Mouse (Mus musculus): ENCODE data around the gene Sowahd.
"Not testable (repeated sequence)": the region's sequence is repeated elsewhere in the genome, so short reads cannot be mapped to it uniquely, and the experiment has no call there.

Sowahd gene

GRCm38 (mm10) chrX:37048066-37048889 lies at the start of gene Sowahd:
Sowahd (plus strand) TSS chrX:37048845.
- DNase-seq (ENCODE audit: low read depth, low spot score), result no peak

DNA sequence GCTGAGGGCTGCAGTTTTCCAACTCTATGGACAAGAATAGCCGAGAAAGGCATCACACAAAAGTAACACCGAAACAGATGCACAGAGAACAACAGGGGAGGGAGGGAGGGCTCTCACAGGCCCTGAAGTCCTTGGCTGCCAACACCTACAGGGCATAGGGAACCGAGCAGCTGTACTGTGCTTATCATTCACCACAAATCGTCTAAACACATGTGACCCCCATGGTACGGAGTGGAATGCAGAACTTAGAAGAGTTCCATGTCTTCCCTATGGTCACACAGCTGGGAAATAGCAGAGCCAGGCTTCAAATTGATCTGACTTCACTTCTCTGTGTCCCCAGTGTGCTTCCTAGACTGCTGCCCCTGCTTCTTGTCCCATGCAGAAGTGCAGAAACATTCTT lies 34.8 kb upstream of the Sowahd start:
- DNase-seq (ENCODE audit: low read depth, low spot score), result no peak

DNA sequence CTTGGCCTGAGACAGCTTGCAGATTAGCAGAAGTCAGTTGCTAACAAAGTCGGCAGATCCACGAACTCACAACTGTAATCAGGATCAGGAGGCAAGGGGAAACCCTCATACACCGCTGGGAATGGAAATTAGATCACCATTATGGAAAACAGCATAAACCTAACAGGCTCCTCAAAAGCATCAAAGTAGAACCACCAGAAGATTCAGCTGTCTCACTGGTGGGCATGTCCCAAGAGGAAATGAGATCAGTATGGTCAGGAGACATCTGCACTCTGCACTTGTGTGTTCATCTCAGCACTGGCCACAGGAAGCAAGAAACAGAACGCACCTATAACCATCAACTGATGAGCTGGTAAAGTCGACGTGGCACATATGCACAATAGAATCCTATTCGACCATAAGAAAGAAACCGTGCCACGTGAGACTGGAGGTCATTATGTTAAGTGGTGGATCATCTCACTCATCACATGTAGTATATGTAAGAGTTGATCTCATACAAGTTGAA lies 30.4 kb upstream of the Sowahd start:
- DNase-seq (ENCODE audit: low read depth, low spot score), result no peak

DNA sequence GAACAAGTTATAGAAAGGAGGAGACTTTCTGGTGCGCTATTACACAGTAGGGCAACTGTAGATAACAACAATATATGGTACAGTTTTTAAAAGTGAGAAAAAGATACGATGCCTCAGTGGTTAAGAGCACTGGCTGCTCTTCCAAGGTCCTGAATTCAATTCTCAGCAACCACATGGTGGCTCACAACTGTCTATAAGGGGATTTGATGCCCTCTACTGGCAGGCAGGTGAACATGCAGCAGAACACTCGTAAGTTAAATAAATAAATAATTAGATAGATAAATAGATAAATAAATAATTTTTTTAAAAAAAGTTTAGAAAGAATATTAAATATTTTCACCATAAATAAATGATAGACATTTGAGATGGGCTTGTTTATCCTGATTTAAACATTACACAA lies 29.6 kb upstream of the Sowahd start:
- no peak for DNase-seq (ENCODE audit: low read depth, low spot score)

- peak; percentile 31 for DNase-seq (ENCODE audit: low read depth, low spot score)
These were observed 26.0 kb upstream of the Sowahd start for GRCm38 (mm10) chrX:37022690-37023089.

GRCm38 (mm10) chrX:37023652-37024309 lies 24.9 kb upstream of the Sowahd start:
- no peak for DNase-seq (ENCODE audit: low read depth, low spot score)

DNA sequence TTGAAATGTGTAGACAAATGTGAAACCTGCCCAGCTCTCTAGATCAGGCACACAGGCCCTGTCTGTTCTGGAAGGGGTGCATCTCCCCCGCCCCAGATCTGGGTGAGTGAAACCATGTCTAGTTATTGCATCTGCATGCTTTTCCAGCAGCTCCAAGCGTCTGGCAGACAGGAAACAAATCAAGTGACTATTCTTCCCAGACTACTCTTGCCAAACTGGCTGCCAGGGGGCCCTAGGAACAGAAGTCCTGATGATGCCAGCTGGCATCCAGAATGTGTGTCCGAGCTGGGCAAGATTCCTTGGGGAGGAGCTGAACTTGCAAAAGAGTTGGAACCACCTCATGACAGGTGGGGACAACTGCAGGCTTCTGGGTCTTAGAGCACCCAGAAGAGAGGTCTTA lies 20.3 kb upstream of the Sowahd start:
- no peak for DNase-seq (ENCODE audit: low read depth, low spot score)

DNA sequence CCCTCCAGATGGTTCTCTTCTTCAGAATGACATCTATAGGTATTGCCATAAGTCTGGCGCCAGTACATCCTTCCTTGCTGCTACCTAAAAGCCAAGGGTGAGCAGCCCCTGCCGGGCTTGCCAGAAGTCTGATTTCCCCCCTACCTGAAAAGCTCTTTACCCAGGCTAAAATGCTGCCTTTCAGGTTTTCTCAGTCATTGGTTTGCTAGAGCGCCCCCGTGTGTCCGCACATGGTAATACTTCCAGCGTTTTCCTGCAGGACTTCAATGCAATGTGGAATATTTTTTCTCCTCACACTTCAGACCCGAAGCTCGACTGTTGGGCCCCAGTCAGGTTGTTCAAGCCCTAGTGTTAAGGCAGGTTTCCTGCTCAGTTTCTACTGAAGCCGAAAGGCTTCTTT lies 5.9 kb upstream of the Sowahd start:
- no peak for DNase-seq (ENCODE audit: low read depth, low spot score)

GRCm38 (mm10) chrX:37048890-37049823 lies 512 bp downstream of the Sowahd start:
- no peak for DNase-seq (ENCODE audit: low read depth, low spot score)

DNA sequence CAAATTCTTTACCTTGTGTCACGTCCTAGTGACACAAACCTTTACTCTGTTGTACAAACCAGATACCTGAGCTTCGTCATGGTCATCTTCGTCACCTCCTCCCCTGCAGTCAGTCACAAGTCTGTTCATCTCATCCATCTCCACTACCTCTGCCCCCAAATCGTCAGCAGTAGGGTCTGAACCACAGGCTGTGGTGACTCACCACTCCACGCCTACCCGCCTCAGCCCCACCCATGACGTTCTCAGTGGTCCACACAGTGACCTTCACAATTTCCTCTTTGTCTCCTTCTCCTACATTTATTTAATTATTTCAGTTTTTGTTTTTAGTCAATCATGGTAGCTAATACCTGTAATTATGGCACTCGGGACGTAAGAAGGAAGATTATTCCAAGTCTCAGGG lies 15.3 kb downstream of the Sowahd start:
- DNase-seq (ENCODE audit: low read depth, low spot score), result no peak

- no peak for DNase-seq (ENCODE audit: low read depth, low spot score)
These were observed 18.7 kb downstream of the Sowahd start for GRCm38 (mm10) chrX:37067299-37067698.

DNA sequence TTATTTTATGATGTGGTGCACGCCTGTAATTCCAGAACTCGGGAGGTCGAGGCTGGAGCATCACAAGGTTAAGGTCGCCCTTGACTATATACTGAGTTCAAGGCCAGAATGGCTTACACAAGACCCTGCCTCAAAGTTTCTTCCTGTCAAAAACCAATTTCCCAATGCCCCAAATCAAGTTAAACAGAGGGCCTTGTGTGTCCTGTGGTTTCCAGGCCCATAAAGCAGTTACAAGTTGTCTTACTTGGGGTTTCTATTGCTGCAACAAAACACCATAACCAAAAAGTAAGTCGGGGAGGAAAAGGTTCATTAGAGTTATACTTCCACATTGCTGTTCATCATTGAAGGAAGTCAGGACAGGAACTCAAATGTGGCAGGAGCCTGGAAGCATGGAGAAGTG lies 20.1 kb downstream of the Sowahd start:
- no peak for DNase-seq (ENCODE audit: low read depth, low spot score)

DNA sequence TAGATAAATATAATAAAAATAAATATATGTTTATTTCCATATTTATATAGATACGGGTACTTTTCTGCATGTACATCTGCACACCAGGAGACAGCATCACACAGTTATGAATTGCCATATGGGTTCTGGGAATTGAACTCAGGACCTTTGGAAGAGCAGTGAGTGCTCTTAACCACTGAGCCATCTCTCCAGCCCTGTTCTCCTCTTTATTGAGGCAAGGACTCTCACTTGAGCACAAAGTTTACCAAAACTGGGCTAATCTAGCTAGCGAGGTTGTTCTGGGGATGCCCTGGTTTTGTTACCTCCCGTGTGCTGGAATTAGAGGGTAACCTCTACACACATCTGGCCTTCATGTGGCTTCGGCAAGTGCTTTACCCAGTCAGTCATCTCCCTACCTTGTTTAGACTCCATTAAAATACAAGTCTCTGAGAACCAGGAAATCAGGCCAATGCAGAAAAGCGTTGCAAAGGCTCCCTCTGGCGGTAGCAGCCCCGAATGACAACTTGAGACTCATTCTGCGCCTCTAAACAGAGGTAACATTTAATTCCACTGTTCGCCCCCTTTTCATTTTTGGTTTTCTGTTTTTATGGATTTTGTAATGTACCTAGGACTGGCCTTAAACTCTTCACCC lies 25.7 kb downstream of the Sowahd start:
- DNase-seq (ENCODE audit: low read depth, low spot score), result peak; percentile 41

DNA sequence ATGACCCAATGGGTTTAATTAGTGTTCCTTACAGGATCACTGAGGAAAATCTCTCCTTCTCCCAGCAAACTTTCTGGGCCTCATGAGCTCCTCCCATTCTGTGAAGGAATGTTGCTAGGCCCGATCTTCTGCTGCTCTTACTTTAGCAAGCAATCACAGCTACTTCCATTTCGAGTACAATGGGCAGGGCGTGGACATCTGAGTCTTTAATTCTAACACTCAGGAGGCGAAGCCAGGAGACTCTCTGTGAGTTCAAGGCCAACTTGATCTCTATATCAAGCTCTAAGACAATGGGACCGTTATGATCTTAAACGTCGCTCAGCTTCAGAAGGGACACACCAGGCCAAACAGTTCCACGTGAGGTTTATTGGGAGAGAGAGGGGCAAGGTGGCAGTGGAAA lies 28.0 kb downstream of the Sowahd start:
- no peak for DNase-seq (ENCODE audit: low read depth, low spot score)

GRCm38 (mm10) chrX:37080345-37080744 lies 31.7 kb downstream of the Sowahd start:
- not testable (repeated sequence) for DNase-seq (ENCODE audit: low read depth, low spot score)

DNA sequence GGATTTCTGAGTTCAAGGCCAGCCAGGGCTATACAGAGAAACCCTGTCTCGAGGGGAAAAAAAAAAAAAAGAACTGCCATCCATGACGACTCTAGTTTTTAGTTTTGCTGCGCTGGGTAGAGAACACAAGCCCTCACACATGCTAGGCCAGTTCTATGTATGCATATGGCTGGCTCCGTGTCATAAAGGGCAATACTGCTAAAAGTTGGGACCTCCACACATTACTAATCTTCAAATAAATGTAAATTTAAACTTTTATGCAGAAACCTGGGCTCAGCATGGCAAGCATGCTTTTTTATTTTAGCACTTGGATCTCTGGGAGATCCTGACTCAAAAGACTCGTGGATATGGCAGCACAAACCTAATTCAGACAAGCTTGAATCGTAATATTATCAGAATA lies 32.5 kb downstream of the Sowahd start:
- no peak for DNase-seq (ENCODE audit: low read depth, low spot score)

- no peak for DNase-seq (ENCODE audit: low read depth, low spot score)
These were observed 35.8 kb downstream of the Sowahd start for GRCm38 (mm10) chrX:37084318-37084926.

DNA sequence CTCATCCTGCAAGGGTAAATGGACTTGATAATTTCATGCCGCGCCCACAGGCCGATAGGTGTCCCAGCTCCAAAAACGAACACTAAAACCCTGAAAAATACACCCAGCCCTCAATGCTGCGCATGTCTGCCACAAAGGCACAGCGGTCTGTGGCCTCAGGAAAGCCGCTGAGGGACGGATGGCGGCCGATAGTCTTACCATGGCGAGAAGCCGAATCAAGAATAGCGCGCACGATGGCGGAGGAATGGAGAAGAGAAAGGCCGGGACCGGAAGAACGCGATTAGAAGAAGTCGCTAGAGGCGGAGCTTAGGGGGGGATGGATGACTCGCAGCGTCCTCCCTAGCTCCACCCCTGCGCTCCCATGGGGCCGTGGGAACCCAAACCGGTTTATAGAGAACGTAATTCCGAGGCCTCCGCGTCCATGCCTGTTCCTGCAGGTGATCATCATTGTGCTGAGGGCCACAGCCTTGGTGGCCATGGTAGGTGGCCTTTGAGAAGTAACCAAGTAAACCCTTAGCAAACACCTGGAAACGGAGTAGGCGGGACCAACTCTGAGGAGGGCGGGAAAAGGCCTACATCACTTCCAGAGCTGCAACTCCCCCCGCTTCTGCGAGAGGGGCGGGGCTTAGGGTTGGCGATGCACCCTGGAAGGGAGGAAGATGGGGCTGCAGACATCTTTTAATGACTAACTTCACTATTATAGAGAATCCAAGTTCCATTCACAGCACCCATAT lies 36.4 kb downstream of the Sowahd start, which contains the start of gene Rpl39:
Gene Rpl39 (minus strand): TSS at position 476 of the 734 bp plus-strand sequence.
- DNase-seq (ENCODE audit: low read depth, low spot score), result peak; percentile 76

DNA sequence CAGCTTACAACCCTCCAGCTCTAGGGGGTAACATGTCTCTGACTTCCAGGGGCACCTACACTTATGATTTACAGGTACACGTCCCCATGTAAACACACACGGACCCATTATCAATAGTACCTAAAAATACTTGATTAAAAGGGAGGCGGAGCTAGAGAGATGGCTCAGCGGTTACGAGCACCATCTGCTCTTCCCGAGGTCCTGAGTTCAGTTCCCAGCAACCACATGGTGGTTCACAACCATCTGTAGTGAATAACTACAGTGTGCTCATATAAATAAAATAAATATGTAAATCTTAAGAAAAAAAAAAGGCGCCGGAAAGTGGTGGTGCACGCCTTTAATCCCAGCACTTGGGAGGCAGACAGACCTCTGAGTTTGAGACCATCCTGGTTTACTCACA lies 37.0 kb downstream of the Sowahd start:
- no peak for DNase-seq (ENCODE audit: low read depth, low spot score)

- no peak for DNase-seq (ENCODE audit: low read depth, low spot score)
These were observed 40.1 kb downstream of the Sowahd start for GRCm38 (mm10) chrX:37088778-37089177.

Data from embryo, embryonic 11.5 days (tissue).